Mouse (Mus musculus) leukemia stem cell, adult 10-12 weeks (primary cell): ENCODE results near the gene E130218I03Rik. TPM values are rescaled to one million over a fixed set of nuclear protein-coding genes. Genes with fewer than 3 reads are reported as not detected.

Experiments used
- polyA plus RNA-seq: library from polyadenylated mRNA; stranded (reverse); fragments of >175 nt; gene quantifications from 2 replicates; pipeline ENCODE4 v1.2.3, GENCODE M21; 2012; ENCODE audit warnings: low replicate concordance

E130218I03Rik gene
- not detected in 2 replicates for polyA plus RNA-seq

GRCm38 (mm10) chr4:134243516-134244250, at the start of gene E130218I03Rik:
Gene E130218I03Rik (plus strand): TSS chr4:134243662.

DNA sequence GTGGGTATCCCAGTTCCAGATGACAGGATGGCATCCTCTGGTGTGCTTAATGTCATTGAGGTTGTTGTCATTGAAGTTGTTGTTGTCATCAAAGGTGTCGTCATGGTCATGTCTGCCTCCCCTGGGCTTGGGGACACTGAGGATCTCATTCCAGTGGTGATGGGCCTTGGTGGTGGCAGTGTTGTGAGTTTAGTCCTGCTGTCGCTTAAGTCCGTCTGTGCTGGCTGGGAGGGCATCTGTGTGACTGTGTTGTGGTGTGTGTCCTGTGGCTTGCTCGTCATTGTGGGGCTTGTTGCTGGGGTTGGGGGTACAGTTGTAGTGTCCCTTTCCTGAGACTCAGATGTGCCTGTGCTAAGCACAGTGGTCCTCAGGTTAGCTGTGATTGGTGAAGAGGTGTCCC, 40.6 kb upstream of the E130218I03Rik start, which contains the start of gene Gm7534:
TSS of gene Gm7534 (minus strand) at position 101 of the 400 bp plus-strand sequence.

DNA sequence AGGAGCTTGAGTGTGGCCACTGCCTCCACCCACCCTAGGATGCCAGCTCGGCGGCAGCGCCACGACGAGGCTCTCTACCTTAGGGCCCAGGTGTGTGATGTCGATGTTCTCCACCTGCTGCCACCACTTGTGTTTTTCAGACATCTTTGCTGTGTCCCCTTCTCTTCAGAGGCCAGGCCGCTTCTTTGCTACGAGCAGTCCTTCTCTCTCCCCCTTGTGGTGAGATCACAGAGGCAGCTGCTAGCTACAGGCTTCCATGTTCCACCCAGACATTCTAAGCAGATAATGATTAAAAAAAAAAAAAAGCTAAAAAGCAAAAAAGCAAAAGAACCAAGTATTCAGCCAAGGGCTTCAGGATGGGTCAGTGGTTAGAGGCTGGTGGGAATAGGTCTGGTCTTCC, 16.3 kb upstream of the E130218I03Rik start, which contains the start of gene Catsper4:
TSS of gene Catsper4 (minus strand) at position 190 of the 400 bp plus-strand sequence.

GRCm38 (mm10) chr4:134238279-134238651, 5.2 kb upstream of the E130218I03Rik start, which contains the start of gene Cnksr1:
Gene Cnksr1 (minus strand): TSS chr4:134238399.

DNA sequence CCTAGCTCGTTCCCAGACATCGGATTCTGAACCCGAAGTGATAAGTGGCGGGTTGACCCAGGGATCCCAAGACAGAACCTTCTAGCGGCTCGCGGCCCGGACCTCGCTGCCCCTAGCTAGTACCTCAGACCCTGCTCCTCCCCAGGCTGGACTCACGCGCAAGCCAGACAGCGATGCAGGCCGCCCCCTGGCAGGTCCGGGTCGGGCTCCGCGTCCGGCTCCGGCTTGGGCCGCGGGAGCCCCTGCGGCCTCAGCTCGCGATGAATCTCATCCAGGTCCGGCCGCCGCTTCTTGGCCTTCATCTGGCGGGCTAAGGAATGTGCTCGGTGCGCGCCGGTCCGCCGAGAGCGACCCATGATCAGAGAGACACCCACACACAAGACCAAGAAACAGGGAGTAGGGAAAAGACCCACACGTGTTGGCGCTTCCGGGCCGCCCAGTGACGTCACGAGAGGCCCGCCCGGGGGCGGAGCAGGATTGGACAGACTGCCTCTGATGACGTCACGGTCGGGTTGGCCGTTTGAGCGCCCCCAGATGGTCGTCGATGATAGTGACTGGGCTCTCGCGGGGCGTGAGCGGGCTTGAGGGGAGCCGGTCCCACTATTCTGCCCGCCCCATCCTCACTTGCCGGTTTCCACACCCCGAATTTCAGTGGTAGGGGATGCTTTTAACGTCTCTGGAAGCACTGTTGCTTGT, 1.8 kb downstream of the E130218I03Rik start, which contains the start of gene Zfp593:
TSS of gene Zfp593 (minus strand) at position 445 of the 696 bp plus-strand sequence.

DNA sequence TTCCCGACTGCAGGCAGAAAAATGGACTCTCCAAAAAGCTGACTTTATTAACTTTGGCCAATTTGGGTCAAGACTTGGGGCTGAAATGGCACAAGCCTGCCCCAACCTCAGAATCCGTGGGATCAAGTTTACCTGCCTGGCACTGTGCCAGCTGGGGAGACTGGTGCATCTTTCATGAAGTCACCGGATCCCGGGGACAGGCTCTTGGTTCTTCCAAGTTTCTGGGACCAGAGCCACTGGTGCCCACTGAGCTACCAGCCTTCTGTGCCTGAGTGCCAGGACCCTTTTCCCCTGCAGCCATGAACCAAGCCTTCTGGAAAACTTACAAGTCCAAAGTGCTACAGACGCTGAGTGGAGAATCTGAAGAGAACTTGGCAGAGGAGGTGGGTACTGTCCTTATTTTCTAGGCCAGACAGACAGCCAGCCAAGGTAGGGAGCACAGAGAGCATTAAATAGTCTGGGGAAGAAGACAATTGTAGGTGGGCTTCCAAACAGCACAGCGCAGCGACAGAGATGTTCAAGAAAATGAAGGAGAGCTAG, 3.3 kb downstream of the E130218I03Rik start, which contains the start of gene Gm30191:
TSS of gene Gm30191 (plus strand) at position 217 of the 540 bp plus-strand sequence.

GRCm38 (mm10) chr4:134253722-134254324, 10.4 kb downstream of the E130218I03Rik start, which contains the start of gene Grrp1:
Gene Grrp1 (minus strand): TSS chr4:134254106.

DNA sequence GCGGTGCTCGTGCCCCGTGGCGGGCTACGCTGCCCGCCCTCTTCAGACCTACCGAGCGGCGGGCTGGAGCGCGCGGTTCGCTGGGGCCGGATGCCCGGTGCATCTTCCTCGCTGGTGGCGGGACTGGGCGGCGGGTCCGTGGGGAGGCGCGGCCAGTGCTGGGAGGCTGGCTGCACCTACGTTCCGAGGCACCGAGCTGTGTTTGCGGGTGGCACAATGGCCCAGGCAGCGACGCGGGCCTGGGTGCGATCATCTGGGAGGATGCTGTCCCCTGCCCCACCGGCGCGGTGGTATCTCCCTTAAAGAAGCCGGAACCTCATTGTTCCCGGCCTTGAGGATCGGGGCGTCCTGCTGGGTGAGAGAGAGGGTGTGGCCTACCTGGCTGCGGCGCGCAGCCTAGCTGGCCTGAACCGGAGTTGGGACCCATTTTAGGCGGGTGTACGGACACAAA, 44.1 kb downstream of the E130218I03Rik start, which contains the start of gene Pdik1l:
TSS of gene Pdik1l (minus strand) at position 321 of the 451 bp plus-strand sequence.

Other genes with a start within 250 kb of the E130218I03Rik start
- gene Dhdds, start 242.7 kb upstream of the E130218I03Rik start, polyA plus RNA-seq, result 21.6 and 41.7 TPM in 2 replicates
- 1.4 TPM in 1 of 2 replicates, not detected in the other for gene Lin28a, start 224.8 kb upstream of the E130218I03Rik start, polyA plus RNA-seq
- gene Zfp683, start 189.8 kb upstream of the E130218I03Rik start, polyA plus RNA-seq, result 0.19 and 0.39 TPM in 2 replicates
- gene Crybg2, start 182.8 kb upstream of the E130218I03Rik start, polyA plus RNA-seq, result 0.10 TPM in 1 of 2 replicates, not detected in the other
- gene Cd52, start 148.6 kb upstream of the E130218I03Rik start, polyA plus RNA-seq, result 37.5 and 134 TPM in 2 replicates
- 5.3 and 17.0 TPM in 2 replicates for gene Ubxn11, start 141.1 kb upstream of the E130218I03Rik start, polyA plus RNA-seq
- gene Sh3bgrl3, start 114.9 kb upstream of the E130218I03Rik start, polyA plus RNA-seq, result 32.8 and 98.2 TPM in 2 replicates
- 12.9 and 72.9 TPM in 2 replicates for gene Cep85, start 56.5 kb upstream of the E130218I03Rik start, polyA plus RNA-seq
- not detected in 2 replicates for gene Gm7534, start 40.7 kb upstream of the E130218I03Rik start, polyA plus RNA-seq
- gene Catsper4, start 16.3 kb upstream of the E130218I03Rik start, polyA plus RNA-seq, result not detected in 2 replicates
- gene Cnksr1, start 5.3 kb upstream of the E130218I03Rik start, polyA plus RNA-seq, result 0.11 and 0.14 TPM in 2 replicates
- gene Zfp593, start 1.9 kb downstream of the E130218I03Rik start, polyA plus RNA-seq, result 34.9 and 47.9 TPM in 2 replicates
- gene Gm30191, start 3.3 kb downstream of the E130218I03Rik start, polyA plus RNA-seq, result not detected in 2 replicates
- gene Grrp1, start 10.4 kb downstream of the E130218I03Rik start, polyA plus RNA-seq, result 4.2 and 4.6 TPM in 2 replicates
- gene Pdik1l, start 44.2 kb downstream of the E130218I03Rik start, polyA plus RNA-seq, result 2.9 and 4.8 TPM in 2 replicates
- 0.09 TPM in 1 of 2 replicates, not detected in the other for gene Trim63, start 71.5 kb downstream of the E130218I03Rik start, polyA plus RNA-seq
- gene Slc30a2, start 99.5 kb downstream of the E130218I03Rik start, polyA plus RNA-seq, result 0.28 TPM in 1 of 2 replicates, not detected in the other
- gene Extl1, start 140.2 kb downstream of the E130218I03Rik start, polyA plus RNA-seq, result 0.19 and 0.41 TPM in 2 replicates
- 1.8 and 17.5 TPM in 2 replicates for gene Pafah2, start 152.7 kb downstream of the E130218I03Rik start, polyA plus RNA-seq
- gene Stmn1, start 224.7 kb downstream of the E130218I03Rik start, polyA plus RNA-seq, result 42.8 and 82.8 TPM in 2 replicates